Mouse (Mus musculus): ENCODE data around the gene Tenm4.
"Not testable (repeated sequence)": the region's sequence is repeated elsewhere in the genome, so short reads cannot be mapped to it uniquely, and the experiment has no call there.

Gene Tenm4

DNA sequence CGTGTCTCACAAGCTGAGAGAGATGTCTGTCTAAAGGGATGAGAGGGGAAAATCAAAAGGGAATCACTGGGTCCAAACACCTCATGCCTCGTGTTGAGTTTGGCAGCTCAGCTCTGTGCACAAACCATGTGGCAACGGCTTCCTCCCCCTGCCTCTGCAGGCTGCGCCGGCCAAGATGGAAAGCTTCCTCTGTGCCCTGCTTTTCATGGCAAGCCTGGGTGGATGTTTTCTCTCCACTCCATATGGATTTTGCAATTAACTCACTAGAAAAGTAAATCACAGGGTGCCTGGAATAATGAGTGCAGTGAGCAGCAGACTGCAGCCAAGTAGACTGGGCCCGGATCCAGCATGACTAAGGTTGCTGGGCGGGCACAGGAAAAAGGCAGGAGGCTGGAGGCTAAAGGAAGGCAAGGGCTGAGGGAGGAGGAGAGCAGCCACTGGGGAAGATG lies 404.2 kb downstream of the Tenm4 start:
- peak; percentile 90 to 93 for DNase-seq (ENCODE audit: low spot score in 2 of 2)

DNA sequence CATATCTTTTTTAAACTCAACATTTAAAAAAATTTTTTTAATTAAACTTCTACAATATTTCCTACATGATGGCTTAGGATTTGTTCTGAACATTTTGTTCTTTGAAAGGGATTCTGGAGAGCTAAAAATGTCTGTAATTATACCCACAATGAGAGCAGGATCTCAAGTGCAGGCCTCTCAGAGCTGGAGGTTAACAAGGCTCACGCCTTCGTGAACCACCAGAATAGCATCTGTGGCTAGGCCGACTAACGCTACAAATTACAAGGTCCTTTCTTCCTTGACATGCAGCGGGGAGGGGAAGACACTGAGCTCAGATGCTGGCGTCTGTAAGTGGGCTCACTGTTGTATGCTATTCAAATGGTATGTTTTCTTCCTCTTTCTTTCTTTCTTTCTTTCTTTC lies 411.7 kb downstream of the Tenm4 start:
- peak in 1 of 2 experiments; percentile 69 for DNase-seq (ENCODE audit: low spot score in 2 of 2)

DNA sequence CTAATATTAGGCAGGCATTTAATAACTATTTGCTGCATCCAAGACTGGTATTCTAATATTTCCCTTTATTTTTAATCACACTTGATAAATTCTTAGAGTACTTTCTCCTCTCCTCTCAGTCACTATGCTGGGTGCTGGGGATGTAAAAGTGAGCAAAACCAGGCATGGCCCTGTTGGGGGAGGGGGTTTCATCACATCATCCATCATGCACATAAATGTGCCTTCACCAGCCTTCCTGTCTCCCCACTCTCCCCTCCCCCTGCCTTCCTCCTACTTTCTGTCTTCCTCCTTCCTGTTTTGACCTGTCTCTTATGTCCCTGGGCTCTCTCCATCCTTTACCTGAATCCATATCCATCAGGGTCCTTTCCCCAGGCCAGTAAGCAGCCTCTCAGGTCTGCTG lies 416.4 kb downstream of the Tenm4 start:
- no peak for DNase-seq (ENCODE audit: low spot score in 2 of 2)

DNA sequence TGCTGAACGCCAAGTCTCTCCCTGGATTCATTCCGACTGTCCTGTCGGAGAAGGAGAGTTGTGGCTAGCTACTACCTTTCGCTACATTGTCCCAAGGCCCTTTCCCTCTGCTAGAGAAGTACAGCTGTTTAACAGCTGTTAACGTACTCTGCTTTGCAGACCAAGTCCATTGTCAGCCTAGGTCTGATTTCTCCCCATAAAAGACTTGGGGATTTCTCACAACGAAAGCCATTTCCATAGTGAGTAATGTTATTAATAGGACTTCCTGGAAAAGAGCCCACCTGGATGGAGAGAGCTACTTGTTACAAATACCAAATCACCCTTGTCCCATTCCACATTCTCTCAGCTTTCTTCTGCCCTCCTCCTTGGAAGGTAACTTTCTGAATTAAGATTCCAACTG lies 417.5 kb downstream of the Tenm4 start:
- no peak for DNase-seq (ENCODE audit: low spot score in 2 of 2)

DNA sequence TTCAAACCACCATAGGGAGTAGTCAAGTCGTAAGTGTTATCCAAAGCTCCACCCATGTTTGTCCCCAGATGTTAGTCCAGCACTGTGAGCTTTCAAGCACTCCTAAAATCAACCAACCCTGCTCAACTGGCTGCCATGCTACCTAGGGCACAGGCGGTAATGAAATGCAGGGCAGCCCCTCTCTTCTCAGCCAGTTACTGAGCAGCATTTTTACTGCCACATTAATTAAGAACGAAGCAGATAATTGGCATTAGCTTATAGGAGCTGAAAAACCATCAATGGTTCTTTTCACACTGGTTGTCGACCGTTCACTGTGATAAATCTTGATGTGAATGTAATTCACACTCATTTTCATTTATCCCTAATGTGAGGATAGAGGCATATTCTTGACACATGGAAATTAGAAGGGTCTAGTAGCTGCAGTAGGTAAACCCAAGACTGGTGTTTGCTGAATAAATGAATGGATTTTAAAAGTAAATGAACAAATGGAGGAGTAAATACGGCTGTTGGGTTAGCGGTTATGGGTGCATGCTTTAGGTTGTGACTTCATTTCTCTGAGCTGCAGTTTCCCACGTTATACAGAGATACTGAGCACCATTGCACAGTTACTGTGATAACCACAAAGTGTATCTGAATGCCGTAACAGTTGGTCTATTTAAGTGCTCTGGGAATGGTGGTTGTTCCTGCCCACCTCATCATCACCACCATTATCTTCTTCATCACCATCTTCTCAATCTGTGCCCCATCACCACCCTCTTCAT lies 424.7 kb downstream of the Tenm4 start:
- no peak for DNase-seq (ENCODE audit: low spot score in 2 of 2)

DNA sequence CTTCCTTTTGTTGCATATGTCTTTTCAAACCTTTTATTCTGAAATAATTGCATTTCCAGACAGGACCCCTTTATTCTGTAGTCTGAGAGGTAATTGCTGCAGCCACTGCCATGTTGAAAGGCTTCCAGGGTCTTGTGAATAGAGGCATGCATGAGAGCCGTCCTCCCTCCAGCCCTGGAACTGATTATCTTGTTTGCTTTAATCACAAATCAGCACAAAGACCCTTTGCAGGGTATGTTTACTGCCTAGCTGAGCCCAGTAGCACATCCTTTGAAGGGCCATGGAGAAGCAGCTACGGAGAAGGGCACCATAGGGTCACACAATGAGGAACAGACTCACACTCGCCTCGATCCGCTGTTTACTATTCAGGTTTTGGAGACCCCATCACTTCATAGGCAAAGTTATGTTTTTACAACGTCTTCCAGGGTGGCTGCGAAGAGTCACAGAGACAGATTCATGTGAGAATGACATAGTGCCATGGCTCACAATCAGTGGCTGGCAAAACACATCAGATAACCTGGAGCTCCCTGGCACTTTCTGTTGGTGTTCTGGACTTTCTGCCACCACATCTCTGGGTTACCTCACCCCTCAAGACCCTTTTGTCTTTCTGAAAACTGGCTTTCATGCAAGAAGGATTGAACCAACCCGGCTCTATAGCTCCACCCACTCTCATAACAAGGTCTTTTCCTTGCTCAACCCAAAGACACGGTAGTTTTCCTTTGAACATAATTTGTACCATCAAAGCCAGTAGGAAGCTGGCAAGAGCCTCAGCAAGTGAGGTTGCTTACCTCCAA lies 425.6 kb downstream of the Tenm4 start:
- DNase-seq (ENCODE audit: low spot score in 2 of 2), result no peak

DNA sequence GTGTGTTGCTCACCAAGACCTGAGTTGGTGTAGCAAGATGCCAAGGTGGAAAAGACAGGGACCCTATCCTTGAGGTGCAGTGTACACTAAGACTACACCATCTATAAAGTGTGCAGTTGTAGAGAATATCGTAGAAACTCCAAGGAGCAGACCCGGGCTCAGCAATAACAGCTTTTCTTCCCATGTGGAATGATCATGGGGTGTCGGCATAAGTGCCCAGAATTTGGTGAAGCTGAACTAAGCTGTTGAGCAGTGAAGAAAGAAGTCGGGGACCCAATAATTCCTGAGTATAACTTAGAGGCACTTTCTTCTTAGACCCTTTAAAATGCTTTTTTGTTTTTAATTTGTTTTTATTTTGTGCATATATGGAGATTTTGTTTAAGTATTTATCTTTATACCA lies 426.8 kb downstream of the Tenm4 start:
- DNase-seq (ENCODE audit: low spot score in 2 of 2), result no peak

DNA sequence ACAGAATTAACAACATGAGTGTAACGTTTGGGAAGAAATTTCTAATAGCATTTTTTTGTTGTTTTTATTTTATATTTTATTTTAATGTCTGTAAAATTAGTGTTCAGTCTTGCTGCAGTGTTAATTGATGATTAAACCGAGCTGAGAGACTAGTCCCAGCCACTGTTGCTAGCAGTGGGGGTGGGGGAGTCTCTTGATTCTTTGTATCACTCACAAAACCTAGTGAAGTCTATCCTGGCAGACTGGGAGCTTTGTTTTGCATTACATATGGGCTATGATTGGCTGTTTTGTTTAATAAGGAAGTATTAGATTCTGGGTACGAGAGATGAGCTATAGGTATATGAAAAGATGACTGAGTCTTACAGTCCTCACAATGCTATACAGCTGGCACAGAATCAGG lies 428.0 kb downstream of the Tenm4 start:
- DNase-seq (ENCODE audit: low spot score in 2 of 2), result no peak

DNA sequence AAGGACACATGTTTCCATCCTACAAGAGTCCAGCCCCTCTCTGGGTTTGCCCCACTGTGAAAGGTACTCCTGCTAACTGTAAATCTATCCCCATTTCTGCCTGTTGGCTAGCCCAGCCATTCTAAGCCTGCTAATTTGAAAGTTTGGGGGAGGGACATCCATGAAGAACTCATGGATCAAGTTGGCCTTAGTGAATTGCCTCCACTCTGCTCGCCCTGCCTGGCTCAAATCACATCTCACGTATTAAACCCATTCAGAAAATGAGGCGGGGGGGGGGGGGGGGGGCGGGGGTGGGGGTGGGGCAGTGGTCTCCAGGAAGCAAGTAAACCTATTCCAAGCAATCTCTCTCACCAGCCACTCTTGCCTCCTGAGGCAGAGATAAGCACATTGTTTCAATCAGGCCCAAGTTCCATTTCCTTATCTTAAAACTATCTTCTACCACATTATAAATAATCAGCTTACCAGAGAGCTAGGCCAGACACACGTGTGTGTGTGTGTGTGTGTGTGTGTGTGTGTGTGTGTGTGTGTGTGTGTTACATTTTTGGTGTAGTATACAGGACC lies 429.4 kb downstream of the Tenm4 start:
- no peak for DNase-seq (ENCODE audit: low spot score in 2 of 2)

DNA sequence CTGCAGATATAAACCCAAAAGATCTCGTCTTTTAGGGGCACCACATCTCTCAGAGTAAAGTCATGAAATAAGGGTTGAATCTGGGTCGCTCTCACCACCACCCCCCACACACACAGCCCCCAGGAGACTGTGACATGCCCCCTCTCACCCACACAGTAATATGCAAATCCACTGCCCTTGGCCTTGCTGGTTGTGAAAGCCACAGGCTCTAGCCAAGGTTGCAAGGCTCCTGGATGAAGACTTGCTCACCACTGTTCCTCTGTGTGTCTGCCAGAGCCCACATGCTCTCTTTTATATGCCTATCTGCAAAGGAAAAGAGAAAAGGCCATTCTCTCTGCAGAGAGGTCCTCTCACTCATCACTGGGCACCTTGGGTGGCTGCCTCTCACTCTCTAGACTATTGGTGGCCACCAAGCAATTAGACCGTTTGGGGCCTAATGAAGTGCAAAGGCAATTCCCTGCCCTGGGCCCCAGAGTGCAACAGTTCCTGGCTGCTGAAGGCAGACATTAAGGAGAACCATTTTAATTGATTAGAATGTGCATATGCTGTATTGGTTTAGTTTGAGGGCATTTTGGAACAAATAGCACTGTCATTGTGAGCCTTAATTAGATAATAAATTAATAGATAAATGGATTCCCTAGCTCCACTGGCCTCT lies 433.2 kb downstream of the Tenm4 start:
- no peak for DNase-seq (ENCODE audit: low spot score in 2 of 2)

DNA sequence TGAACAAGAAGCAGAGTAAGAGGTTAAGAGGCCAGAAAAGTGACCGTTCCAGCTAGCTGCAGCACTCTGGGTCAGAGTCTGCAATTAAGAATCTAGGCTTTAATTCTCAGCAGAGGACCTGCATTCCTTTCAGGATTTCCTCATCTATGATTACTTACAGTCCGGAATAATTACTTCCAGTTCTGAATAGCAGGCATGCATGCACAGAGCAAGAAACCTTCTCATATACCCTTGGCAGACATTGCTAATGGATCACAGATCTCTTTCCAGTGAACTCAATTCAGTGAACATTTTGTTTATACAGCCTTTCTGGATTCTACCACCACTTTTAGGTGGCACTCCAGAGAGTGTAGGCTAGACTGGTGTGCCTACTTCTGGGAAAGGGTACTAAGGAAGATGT lies 434.3 kb downstream of the Tenm4 start:
- DNase-seq (ENCODE audit: low spot score in 2 of 2), result no peak

DNA sequence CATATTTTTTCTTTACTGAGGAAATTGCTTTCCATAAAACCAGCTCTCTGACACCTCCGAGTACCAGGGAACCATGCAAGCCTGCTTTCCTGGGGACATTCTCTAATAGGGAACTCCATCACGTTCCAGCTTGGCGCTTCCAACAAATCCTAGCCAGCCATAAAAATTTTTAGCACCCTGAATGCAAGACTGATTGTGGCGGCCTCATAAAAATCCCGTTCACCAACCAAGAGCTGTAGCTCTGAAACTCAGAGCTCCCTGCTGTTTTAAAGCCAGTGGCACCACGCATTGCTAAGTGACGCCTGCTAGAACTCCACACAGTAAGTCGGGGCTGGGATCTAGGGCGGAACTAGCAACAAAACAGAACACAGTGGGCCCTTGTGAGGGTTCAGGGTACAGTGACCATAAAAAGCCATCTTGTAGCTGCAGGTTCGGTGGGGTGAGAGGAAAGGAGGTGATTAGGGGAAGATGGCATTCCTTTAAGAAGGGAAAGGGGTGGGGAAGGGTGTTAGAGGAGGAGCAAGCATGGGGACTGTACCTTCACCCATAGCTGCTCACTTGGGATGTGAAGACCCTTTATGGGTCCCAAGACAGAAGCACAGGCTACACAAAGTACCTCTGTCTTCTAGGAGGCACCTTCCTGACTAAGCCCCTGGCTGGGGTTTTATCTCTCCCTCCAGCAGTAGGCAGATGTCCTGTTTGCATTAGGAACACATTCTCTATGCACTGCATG lies 439.0 kb downstream of the Tenm4 start:
- DNase-seq (ENCODE audit: low spot score in 2 of 2), result peak in 1 of 2 experiments; percentile 10

DNA sequence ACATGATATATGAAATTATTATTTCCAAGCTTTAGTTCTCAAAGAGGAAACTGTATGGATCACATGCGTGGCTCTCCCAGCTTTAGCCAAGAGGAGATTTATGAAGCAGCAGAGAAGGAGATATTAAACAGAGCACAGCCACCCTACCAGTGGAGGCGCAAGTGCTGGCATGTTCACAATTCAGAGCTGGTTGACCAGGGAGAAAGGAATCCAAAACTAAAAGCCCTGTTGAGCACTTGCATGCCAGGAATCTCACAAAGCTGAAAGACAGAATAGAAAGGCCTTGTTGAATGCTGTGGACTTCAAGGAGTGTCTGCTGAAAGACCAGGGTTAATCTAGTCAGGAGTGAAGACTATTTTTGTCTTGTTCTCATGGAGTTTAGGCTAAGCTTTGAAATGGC lies 446.3 kb downstream of the Tenm4 start:
- no peak for DNase-seq (ENCODE audit: low spot score in 2 of 2)

DNA sequence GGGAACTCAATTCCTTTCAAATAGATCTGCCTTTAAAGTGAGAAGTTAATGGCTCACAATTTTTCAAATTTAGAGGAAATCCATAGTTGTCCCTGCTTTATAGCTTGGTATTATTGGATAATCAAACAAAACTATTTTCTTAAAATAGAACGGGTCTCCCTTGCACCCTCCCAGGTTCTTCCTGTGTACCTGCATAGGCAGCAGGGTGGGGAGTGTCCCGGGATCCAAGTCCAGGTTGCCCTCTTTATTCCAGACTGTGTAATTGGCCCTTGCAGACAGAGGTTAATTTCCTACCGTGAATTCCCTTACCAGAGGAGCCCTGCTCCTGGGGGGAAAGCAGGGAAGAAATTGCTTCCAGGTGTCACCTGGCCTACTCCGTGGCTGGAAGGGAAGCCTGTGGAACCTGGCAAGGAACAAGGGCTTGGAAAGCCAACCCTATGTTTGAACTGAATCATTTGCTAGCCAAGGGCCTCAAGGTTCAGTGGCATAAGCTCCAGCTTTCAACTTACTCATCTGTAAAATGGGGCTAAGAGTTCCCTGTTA lies 449.0 kb downstream of the Tenm4 start:
- DNase-seq (ENCODE audit: low spot score in 2 of 2), result no peak

DNA sequence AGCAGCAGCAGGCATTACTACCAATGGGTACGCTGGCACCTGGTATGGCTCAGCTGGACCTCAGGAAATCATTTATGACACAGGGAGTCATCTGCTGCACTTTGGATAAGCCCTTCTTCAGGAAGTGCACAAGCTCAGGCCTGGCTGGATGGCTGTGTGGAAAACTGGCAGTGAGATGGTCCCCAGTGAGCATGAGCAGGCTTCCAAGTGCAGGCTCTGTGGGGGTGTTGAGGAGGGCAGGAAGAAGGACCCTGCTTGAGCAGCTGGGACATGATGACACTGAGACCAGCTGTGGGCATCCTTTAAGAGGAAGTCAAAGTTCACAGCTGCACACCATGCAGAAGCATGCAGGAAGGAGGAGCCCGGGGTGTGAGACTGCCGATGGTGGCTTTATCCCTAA lies 455.3 kb downstream of the Tenm4 start:
- DNase-seq (ENCODE audit: low spot score in 2 of 2), result no peak

DNA sequence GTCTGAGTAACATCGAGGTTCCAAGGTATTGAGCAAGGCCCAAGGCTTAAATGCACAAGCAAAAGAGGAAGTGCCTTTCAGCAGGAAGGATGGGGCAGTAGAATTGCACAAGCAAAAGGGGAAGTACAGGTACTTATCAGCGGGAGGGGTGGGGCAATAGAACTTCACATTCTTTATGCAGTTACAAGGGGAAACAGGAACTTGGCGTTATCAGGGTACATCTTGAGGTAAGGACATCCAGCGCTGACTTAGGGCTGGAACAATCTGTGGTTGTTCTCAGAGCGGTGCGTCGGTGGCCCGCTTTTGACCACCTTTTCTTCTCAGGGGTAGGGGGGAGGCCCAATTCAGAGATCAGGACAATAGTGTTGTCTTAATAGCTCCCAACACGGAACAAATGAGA lies 459.5 kb downstream of the Tenm4 start:
- not testable (repeated sequence) for DNase-seq (ENCODE audit: low spot score in 2 of 2)

DNA sequence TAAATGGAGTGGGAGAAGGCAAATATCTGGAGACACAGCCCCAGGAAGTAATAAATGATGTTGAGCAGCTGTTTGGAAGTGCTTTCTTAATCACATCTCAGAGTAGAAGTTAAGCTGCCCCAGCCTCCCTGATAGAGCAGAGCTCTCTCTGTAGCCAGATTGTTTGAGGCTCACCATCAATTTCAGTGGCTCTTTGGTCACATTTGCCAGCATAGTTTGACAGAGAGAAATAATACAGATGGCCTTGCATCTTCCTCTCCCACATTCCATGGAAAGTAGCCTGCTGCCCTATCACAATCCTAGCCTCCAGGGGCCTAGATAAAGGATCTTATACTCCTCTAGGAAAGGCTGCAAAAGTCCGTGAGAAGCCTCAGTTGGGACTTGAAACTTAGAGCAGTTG lies 462.0 kb downstream of the Tenm4 start:
- DNase-seq (ENCODE audit: low spot score in 2 of 2), result no peak

DNA sequence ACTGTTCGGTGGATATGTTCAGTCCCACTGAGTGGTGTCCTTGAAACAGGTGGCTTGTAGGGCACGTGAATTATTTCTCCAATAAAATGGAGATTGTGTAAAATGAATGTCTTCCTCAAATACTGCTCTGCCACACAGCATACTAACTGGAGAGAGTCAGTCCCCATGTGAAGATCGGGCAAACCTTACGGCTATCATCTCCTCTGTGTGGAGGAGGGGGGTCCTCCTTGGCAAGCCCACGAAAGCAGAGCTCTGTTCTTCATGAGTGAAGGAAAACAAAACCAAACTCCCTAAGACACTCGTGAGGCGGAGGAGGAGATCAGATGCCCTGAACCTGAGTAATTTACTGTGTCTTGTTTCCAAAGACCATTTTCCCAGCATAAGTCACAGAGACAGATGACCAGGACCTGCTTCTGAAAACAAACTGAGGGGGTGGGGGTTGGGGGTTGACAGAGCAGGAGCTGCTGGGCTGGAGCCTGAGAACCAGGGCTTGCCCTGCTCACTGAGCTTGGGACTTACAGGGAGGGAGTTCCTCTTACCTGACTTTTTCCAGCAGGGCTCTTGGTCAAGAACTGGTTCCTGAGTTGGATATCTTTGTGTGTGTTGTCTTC lies 464.9 kb downstream of the Tenm4 start:
- DNase-seq (ENCODE audit: low spot score in 2 of 2), result no peak

DNA sequence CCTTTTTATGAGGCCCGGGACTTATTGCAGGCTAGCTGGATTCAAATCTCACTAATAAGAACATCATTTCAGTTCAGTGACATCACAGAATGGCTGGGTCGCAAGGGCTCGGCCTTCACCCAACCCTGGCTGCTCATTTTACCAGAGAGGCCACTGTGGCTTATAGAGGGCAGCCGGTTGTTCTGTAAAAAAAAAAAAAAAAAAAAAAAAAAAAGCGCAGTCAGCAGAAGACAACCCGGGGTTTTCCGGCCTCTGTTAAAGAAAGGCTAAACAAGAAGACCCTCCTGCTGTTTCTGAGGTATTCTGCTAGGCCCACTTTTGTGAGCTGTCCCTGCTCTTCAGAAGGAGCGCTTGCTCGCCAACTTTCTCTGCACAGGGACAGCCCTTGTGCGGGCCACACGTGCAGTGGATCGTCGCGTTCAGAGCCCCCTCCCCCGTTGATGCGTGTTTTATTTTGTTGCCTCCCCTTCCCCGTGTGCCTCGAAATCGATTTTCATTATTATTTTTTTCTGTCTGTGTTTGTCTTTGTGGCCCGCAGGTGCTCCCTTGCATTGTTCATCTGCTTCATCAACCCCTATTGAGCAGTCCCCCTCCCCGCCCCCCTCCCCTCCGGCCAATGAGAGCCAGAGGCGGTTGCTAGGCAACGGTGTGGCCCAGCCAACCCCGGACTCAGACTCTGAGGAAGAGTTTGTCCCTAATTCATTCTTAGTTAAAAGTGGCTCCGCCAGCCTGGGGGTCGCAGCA lies 472.6 kb downstream of the Tenm4 start:
- peak in 1 of 2 experiments; percentile 15 for DNase-seq (ENCODE audit: low spot score in 2 of 2)

DNA sequence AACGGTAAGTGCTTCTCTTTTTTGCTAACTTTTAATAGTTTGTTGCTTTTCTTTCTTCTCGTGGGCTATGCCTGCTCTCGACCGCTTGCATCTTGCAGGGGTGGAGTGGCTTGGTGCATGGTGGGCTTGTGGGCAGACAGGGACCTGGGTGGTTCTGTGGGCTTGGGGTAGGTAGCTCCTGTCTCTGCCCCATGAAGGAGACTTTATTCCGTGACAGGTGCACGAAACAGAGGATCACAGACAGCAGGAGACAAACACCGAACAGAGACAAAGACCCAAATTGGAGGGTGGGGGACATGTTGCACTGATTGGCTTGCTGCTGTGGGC lies 473.1 kb downstream of the Tenm4 start:
- no peak for DNase-seq (ENCODE audit: low spot score in 2 of 2)

Data from left cerebral cortex, adult 9 months (tissue).